Mouse (Mus musculus) small intestine, adult 2 months (tissue): ENCODE measurements around the gene Inka2. TPM values are rescaled to one million over a fixed set of nuclear protein-coding genes. Genes with fewer than 3 reads are reported as not detected.

Source experiments
- H3K27ac ChIP-seq: fragments of 200-500 bp; 2 replicates; pipeline ENCODE4 v1.5.1; 2012; ENCODE audit warnings: low read depth, low read length, control low read depth, inconsistent platforms; ENCODE audit not compliant: insufficient read depth
- H3K27me3 ChIP-seq: fragments of 200-500 bp; 2 replicates; pipeline ENCODE4 v1.6.1; 2012; ENCODE audit warnings: mild to moderate bottlenecking, moderate library complexity, low read length, inconsistent platforms; ENCODE audit not compliant: control insufficient read depth, insufficient read depth
- H3K36me3 ChIP-seq: fragments of 200-500 bp; 2 replicates; pipeline ENCODE4 v1.6.1; 2012; ENCODE audit warnings: mild to moderate bottlenecking, low read length, control low read depth, inconsistent platforms; ENCODE audit not compliant: control insufficient read depth, insufficient read depth
- H3K4me1 ChIP-seq: fragments of 200-500 bp; 2 replicates; pipeline ENCODE4 v1.6.1; 2012; ENCODE audit warnings: low read length, inconsistent platforms, mixed read lengths; ENCODE audit not compliant: control insufficient read depth, insufficient read depth, insufficient read length
- H3K4me3 ChIP-seq: fragments of 200-500 bp; 2 replicates; pipeline ENCODE4 v1.5.1; 2012; ENCODE audit warnings: low read depth, mild to moderate bottlenecking, control low read depth, inconsistent platforms, low read length, moderate library complexity
- CTCF ChIP-seq: fragments of 200-500 bp; IDR thresholded peaks from 2 replicates; pipeline ENCODE4 v1.5.1; 2012; ENCODE audit warnings: low read depth, mild to moderate bottlenecking, control low read depth, inconsistent platforms, low read length, moderate library complexity, mixed read lengths; ENCODE audit not compliant: insufficient replicate concordance, insufficient read length; ENCODE audit errors: extremely low read depth
- POLR2A ChIP-seq: fragments of 200-500 bp; IDR thresholded peaks from 2 replicates; pipeline ENCODE4 v1.6.1; 2012; ENCODE audit warnings: low read depth, mild to moderate bottlenecking, control low read depth, inconsistent platforms, low read length, moderate library complexity
- WGBS: fragments of 180-500 bp; shearing (Covaris S2); methylation state at CpG from one replicate; pipeline ENCODE4 v1.1.7; 2018; 5-methylcytosine and 5-hydroxymethylcytosine counted together
- polyA plus RNA-seq: library from polyadenylated mRNA; depleted of rRNA; stranded (reverse); fragments of >200 nt; gene quantifications from 2 replicates; pipeline ENCODE4 v1.2.3, GENCODE M21; 2012

The Inka2 gene
- polyA plus RNA-seq, 1 experiment: 0.80 TPM

DNA sequence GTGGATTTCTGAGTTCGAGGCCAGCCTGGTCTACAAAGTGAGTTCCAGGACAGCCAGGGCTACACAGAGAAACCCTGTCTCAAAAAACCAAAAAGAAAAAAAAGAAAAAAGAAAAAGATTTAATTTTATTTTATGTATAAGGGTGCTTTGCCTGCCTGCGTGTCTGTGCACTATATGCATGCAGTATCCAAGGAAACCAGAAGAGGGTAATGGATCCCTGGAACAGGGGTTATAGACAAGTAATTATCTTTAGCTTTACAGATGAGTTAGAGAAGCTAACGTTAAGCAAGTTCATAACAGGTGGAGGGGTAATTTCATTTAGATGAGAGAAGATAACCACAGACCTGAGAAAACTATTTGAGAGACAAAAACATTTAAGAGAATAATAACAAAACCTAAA is 49.8 kb downstream of the Inka2 start:
- Histone ChIP-seq H3K4me3 (no peak overlapping the region), H3K36me3 (peaks cover 6% of the 10 kb centered on the region; the same call in 1 of the 2 replicates), H3K27ac (no peak overlapping the region), H3K4me1 (0 out of 2 replicates have a peak, but pooled peaks cover 2% of the 10 kb centered on the region), H3K27me3 (no peaks in the 10 kb centered on the region)
- TF ChIP-seq CTCF (no peak), POLR2A (no peak)
- 77% methylated on average over 3 of the region's 3 CpGs for WGBS

DNA sequence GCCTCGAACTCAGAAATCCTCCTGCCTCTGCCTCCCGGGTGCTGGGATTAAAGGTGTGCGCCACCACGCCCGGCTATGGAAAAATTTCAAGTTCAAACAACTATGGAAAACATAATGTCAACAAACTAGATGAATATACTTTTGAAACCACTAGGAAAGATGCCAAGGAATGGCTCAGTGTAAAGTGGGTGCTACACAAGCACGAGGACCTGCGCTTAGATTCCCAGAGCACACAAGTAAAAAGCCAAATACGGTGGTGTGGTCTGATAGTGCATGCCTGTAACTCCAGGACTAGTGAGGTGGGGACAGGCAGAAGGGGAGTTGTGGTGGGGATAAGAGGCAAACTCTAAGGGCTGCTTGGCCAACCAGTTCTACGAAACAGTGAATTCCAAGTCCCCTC is 50.7 kb downstream of the Inka2 start:
- no peak for TF ChIP-seq POLR2A
- no peak for TF ChIP-seq CTCF

DNA sequence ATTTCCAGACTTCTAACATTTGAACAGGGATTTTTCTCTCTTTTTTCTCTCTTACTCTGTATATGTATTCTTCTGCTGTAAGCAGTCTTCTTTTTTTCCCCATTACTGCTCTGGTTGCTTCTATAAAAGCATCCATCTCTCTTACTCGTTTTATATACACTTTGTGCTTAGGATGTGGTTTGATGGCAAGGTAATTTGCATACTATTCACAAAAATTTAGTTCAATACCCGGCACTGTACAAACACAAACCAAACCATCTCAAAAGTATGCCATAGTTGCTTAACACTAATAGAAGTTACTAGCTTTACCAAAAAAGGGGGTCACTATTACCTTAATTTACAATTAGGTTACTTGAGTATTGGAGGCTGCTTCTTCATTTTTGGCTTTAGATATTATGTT is 52.1 kb downstream of the Inka2 start:
- H3K4me1 ChIP-seq: 0 out of 2 replicates have a peak, but pooled peaks cover 2% of the 10 kb centered on the region
- no peak for TF ChIP-seq POLR2A
- TF ChIP-seq CTCF: no peak
- no peak overlapping the region for H3K4me3 ChIP-seq
- H3K36me3 ChIP-seq: no peaks in the 10 kb centered on the region
- H3K27me3 ChIP-seq: no peaks in the 10 kb centered on the region
- 60% methylated on average over 2 of the region's 2 CpGs for WGBS
- no peak overlapping the region for H3K27ac ChIP-seq

More for the DNA sequence above, 50.7 kb downstream of the Inka2 start:
- no peak overlapping the region for H3K27ac ChIP-seq
- H3K27me3 ChIP-seq: no peaks in the 10 kb centered on the region
- 0 out of 2 replicates have a peak, but pooled peaks cover 2% of the 10 kb centered on the region for H3K4me1 ChIP-seq
- 83% methylated on average over 9 of the region's 9 CpGs for WGBS
- no peak overlapping the region for H3K4me3 ChIP-seq
- H3K36me3 ChIP-seq: no peaks in the 10 kb centered on the region

GRCm38 (mm10) chr3:105757323-105758083 is 53.1 kb downstream of the Inka2 start:
- H3K36me3 ChIP-seq: no peaks in the 10 kb centered on the region
- H3K4me1 ChIP-seq: 0 out of 2 replicates have a peak, but pooled peaks cover 2% of the 10 kb centered on the region
- no peak overlapping the region for H3K4me3 ChIP-seq
- TF ChIP-seq CTCF (no peak), POLR2A (no peak)
- no peak overlapping the region for H3K27ac ChIP-seq
- H3K27me3 ChIP-seq: no peaks in the 10 kb centered on the region
- WGBS: 44% methylated on average over 6 of the region's 6 CpGs

GRCm38 (mm10) chr3:105758098-105758497 is 53.7 kb downstream of the Inka2 start:
- H3K36me3 ChIP-seq: no peaks in the 10 kb centered on the region
- no peaks in the 10 kb centered on the region for H3K27me3 ChIP-seq
- TF ChIP-seq POLR2A (no peak), CTCF (no peak)
- H3K27ac ChIP-seq: no peak overlapping the region
- no peak overlapping the region for H3K4me3 ChIP-seq
- peaks cover 2% of the 10 kb centered on the region; the same call in 1 of the 2 replicates for H3K4me1 ChIP-seq

GRCm38 (mm10) chr3:105758658-105759057 is 54.3 kb downstream of the Inka2 start:
- 0 out of 2 replicates have a peak, but pooled peaks cover 1% of the 10 kb centered on the region for H3K36me3 ChIP-seq
- no peak for TF ChIP-seq CTCF
- no peak for TF ChIP-seq POLR2A
- H3K27me3 ChIP-seq: no peaks in the 10 kb centered on the region
- H3K27ac ChIP-seq: no peak overlapping the region
- H3K4me3 ChIP-seq: no peak overlapping the region
- H3K4me1 ChIP-seq: peaks cover 5% of the 10 kb centered on the region; the same call in 1 of the 2 replicates
- 87% methylated on average over 4 of the region's 4 CpGs for WGBS

GRCm38 (mm10) chr3:105760063-105760462 is 55.7 kb downstream of the Inka2 start:
- no peak for TF ChIP-seq CTCF
- TF ChIP-seq POLR2A: no peak
- no peak overlapping the region for H3K27ac ChIP-seq
- no peak overlapping the region for H3K4me3 ChIP-seq
- H3K36me3 ChIP-seq: 0 out of 2 replicates have a peak, but pooled peaks cover 1% of the 10 kb centered on the region
- 76% methylated on average over 3 of the region's 3 CpGs for WGBS
- no peaks in the 10 kb centered on the region for H3K27me3 ChIP-seq
- H3K4me1 ChIP-seq: peaks cover 5% of the 10 kb centered on the region; the same call in 1 of the 2 replicates
